Mouse (Mus musculus) liver, postnatal 0 days (tissue): ENCODE results near the gene Sufu.

ENCODE experiments used
- CTCF ChIP-seq: sonication (generic); IDR thresholded peaks from 2 replicates; pipeline ENCODE4 v1.5.1; 2016; ENCODE audit warnings: antibody characterized with exemption, low read depth
- EP300 ChIP-seq: IDR thresholded peaks from 2 replicates; pipeline ENCODE4 v1.6.1; 2016; ENCODE audit warnings: antibody characterized with exemption, low read depth, mild to moderate bottlenecking

GRCm38 (mm10) chr19:46347146-46347545 lies 49.5 kb upstream of the Sufu start:
- TF ChIP-seq CTCF (no peak), EP300 (no peak)
